Mouse (Mus musculus) hindbrain, embryonic 13.5 days (tissue): ENCODE measurements around the gene Tesmin. TPM values are rescaled to one million over a fixed set of nuclear protein-coding genes. Genes with fewer than 3 reads are reported as not detected.

Experiments used
- ATAC-seq: fragments of 200-750 bp; cut with Nextera tagmentation; 2 replicates; pipeline ENCODE4 v1.8.0; 2017; ENCODE audit warnings: moderate TSS enrichment; ENCODE audit not compliant: low FRiP score
- H3K27ac ChIP-seq: fragments of 300-500 bp; sonication (generic); 2 replicates; pipeline ENCODE4 v1.5.1; 2015; ENCODE audit warnings: inconsistent platforms, mild to moderate bottlenecking, moderate library complexity
- H3K27me3 ChIP-seq: fragments of 300-500 bp; sonication (generic); 2 replicates; pipeline ENCODE4 v1.6.1; 2015; ENCODE audit warnings: mild to moderate bottlenecking, inconsistent platforms
- H3K36me3 ChIP-seq: fragments of 300-500 bp; sonication (generic); 2 replicates; pipeline ENCODE4 v1.6.1; 2015; ENCODE audit warnings: mild to moderate bottlenecking, inconsistent platforms
- H3K4me1 ChIP-seq: fragments of 300-500 bp; sonication (generic); replicated peaks from 2 replicates; pipeline ENCODE4 v1.6.1; 2015; ENCODE audit warnings: inconsistent platforms
- H3K4me2 ChIP-seq: fragments of 300-500 bp; sonication (generic); 2 replicates; pipeline ENCODE4 v1.6.1; 2015; ENCODE audit warnings: inconsistent platforms, mild to moderate bottlenecking, moderate library complexity
- H3K4me3 ChIP-seq: fragments of 300-500 bp; sonication (generic); 2 replicates; pipeline ENCODE4 v1.5.1; 2015; ENCODE audit warnings: mild to moderate bottlenecking, inconsistent platforms
- H3K9ac ChIP-seq: fragments of 300-500 bp; sonication (generic); 2 replicates; pipeline ENCODE4 v1.6.1; 2015; ENCODE audit warnings: mild to moderate bottlenecking, inconsistent platforms
- H3K9me3 ChIP-seq: fragments of 300-500 bp; sonication (generic); 2 replicates; pipeline ENCODE4 v1.6.1; 2016; ENCODE audit warnings: inconsistent platforms
- WGBS: fragments of 180-500 bp; shearing (Covaris S2); methylation state at CpG from one replicate; pipeline ENCODE4 v1.1.7; 2015; 5-methylcytosine and 5-hydroxymethylcytosine counted together
- polyA plus RNA-seq: library from polyadenylated mRNA; unstranded; fragments of >200 nt; fragmentation: Nextera tagmentation; extraction: Ambion mirVana; gene quantifications from 2 replicates; pipeline ENCODE4 v1.2.1, GENCODE M21; 2015

Tesmin gene
- polyA plus RNA-seq, 1 experiment from 2014 or later: 0.42 TPM

DNA sequence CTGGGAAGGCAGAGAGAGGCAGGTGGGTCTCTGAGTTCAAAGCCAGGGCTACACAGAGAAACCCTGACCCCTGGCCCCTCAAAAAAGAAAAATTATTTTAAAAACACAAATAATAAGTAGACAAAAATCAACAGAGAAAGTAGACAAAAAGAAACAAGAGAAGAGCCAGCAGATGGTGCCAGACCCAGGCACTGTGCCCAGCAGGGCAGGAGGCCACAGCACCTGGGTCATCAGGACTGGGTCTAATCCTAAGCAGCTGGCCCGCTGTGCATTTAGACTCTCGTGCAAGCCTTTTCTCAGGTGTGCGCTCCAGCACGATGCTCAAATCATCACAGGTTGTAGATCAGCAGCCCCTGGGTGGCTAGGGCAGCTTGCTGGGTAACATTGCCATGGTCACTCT, 25.1 kb upstream of the Tesmin start:
- no peaks in the 10 kb centered on the region for H3K4me1 ChIP-seq
- ATAC-seq: no peak
- H3K27me3 ChIP-seq: no peaks in the 10 kb centered on the region
- H3K4me2 ChIP-seq: no peak overlapping the region
- WGBS: 93% methylated on average over 4 of the region's 4 CpGs
- H3K9ac ChIP-seq: no peak overlapping the region
- no peak overlapping the region for H3K4me3 ChIP-seq
- no peak overlapping the region for H3K27ac ChIP-seq
- peaks cover 13% of the 10 kb centered on the region; the same call in 1 of the 2 replicates for H3K36me3 ChIP-seq
- no peaks in the 10 kb centered on the region for H3K9me3 ChIP-seq

DNA sequence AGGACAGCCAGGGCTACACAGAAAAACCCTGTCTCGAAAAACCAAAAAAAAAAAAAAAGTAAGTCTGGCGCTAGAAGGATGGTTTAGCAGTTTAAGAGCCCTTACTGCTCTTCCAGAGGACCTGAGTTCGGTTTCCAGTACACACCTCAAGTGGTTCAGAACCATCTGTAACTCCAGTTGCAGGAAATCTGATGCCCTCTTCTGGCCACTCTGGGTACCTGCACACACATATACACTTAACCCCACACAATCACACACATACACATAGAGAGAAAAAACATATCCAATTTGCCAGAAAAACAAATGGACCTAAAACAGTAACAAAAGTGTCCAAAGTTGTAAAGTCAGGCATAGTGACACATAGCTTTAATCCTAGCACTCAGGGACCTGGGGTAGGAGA, 23.6 kb upstream of the Tesmin start:
- Histone ChIP-seq H3K9ac (no peak overlapping the region), H3K9me3 (no peaks in the 10 kb centered on the region), H3K4me2 (no peak overlapping the region), H3K4me3 (no peak overlapping the region), H3K4me1 (no peaks in the 10 kb centered on the region), H3K27ac (no peak overlapping the region), H3K27me3 (no peaks in the 10 kb centered on the region), H3K36me3 (peaks cover 15% of the 10 kb centered on the region; the same call in 1 of the 2 replicates)
- WGBS: 86% methylated on average over 3 of the region's 3 CpGs
- ATAC-seq: no peak

DNA sequence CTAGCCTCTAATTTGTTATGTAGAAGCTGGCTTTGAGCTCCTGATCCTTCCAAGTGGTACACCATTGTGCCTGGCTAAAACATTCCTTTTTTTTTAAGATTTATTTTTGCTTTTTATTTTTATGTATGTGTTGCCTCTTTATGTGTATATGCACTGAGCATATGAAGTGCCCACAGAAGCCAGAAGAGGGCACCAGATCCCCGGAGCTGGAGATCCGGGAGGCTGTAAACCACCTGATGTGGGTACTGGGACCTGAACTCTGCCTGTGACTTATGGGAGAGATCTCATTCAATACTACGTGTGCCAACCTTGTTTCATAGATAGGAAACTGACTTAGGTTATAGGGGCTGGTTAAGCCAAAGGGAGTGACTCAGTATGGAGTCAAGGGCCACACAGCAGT, 20.4 kb upstream of the Tesmin start:
- no peak overlapping the region for H3K4me3 ChIP-seq
- 90% methylated on average over 3 of the region's 3 CpGs for WGBS
- no peak overlapping the region for H3K27ac ChIP-seq
- no peak for ATAC-seq
- no peaks in the 10 kb centered on the region for H3K4me1 ChIP-seq
- H3K9ac ChIP-seq: no peak overlapping the region
- no peaks in the 10 kb centered on the region for H3K9me3 ChIP-seq
- H3K27me3 ChIP-seq: no peaks in the 10 kb centered on the region
- no peak overlapping the region for H3K4me2 ChIP-seq
- peaks cover 15% of the 10 kb centered on the region; the same call in 1 of the 2 replicates for H3K36me3 ChIP-seq

DNA sequence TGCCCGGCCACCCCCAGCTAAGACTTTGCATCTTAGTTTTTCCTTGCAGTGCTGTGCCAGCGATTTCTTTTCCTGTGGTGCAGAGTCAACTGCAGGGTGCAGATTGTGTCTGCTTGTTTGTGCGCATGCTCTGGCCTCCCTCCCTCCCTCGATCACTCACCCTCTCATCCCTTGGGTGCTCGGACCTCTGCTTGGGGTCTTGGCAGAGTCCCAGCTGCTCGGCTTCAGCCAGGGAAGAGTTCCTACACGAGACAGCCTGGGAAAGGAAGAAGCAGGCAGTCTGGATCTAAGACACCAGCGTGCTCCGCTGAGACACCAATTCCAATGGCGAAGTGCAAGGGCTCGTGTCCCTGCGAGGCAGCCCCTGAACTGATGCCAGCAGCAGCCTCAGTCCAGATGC, 15.3 kb upstream of the Tesmin start:
- no peaks in the 10 kb centered on the region for H3K27me3 ChIP-seq
- no peak overlapping the region for H3K4me3 ChIP-seq
- no peak overlapping the region for H3K27ac ChIP-seq
- no peaks in the 10 kb centered on the region for H3K4me1 ChIP-seq
- no peaks in the 10 kb centered on the region for H3K9me3 ChIP-seq
- H3K9ac ChIP-seq: no peak overlapping the region; the same call in 1 of the 2 replicates
- ATAC-seq: no peak
- H3K36me3 ChIP-seq: peaks cover 6% of the 10 kb centered on the region; the same call in 1 of the 2 replicates
- WGBS: 63% methylated on average over 12 of the region's 12 CpGs
- no peak overlapping the region for H3K4me2 ChIP-seq

DNA sequence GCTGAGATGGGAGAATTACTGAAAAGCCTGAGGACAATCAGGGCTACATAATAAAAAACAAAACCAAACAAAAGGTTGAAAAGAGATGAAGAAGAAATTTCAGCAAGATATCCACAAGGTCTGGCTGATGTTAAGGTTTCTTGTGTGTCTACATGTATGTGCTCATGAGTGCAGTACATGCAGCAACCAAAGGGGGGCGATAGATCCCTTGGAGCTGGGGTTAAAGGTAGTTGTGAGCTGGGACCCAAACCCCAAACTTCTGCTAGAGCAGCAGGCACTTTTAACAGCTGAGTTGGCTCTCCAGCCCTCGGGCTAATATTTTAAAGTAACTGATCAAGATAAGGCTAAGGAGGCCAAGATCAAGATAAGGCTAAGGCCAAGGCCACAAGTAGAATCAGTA, 14.6 kb upstream of the Tesmin start:
- H3K4me3 ChIP-seq: no peak overlapping the region
- no peak for ATAC-seq
- WGBS: 69% methylated on average over 2 of the region's 2 CpGs
- H3K9me3 ChIP-seq: no peaks in the 10 kb centered on the region
- H3K27ac ChIP-seq: no peak overlapping the region
- H3K4me2 ChIP-seq: no peak overlapping the region
- no peak overlapping the region for H3K9ac ChIP-seq
- no peaks in the 10 kb centered on the region for H3K36me3 ChIP-seq
- H3K27me3 ChIP-seq: no peaks in the 10 kb centered on the region
- H3K4me1 ChIP-seq: no peaks in the 10 kb centered on the region

DNA sequence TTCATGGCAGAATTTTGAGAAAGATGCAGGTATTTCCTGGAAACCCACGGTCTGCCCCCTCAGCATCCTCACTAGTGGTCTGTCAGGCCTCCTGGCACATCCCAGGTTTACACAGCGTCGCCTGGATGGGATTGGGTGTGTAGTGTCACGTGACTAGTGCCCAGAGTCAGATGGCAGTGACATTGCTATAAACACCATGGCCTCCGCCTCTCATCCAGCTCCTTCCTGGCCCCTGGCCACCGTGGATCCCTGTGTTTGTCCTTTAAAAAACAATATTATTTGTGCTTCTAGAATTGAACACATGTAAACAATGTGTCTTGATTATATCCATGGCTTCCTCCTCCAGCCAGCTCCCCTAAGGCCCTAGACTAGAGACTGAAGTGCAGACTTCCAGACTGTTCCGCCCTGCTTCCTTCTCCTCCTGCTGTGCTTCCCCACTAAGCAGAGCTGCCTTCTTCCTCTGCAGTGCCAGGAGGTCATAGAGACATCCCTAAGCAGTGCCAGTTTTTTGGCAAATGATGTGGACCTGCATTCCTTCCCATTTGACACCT, 12.6 kb upstream of the Tesmin start:
- H3K9me3 ChIP-seq: no peaks in the 10 kb centered on the region
- H3K27ac ChIP-seq: no peak overlapping the region
- no peak overlapping the region for H3K4me3 ChIP-seq
- H3K4me2 ChIP-seq: no peak overlapping the region
- H3K9ac ChIP-seq: no peak overlapping the region
- no peaks in the 10 kb centered on the region for H3K27me3 ChIP-seq
- ATAC-seq: no peak
- WGBS: 72% methylated on average over 7 of the region's 7 CpGs
- H3K4me1 ChIP-seq: no peaks in the 10 kb centered on the region
- 0 out of 2 replicates have a peak, but pooled peaks cover 4% of the 10 kb centered on the region for H3K36me3 ChIP-seq

DNA sequence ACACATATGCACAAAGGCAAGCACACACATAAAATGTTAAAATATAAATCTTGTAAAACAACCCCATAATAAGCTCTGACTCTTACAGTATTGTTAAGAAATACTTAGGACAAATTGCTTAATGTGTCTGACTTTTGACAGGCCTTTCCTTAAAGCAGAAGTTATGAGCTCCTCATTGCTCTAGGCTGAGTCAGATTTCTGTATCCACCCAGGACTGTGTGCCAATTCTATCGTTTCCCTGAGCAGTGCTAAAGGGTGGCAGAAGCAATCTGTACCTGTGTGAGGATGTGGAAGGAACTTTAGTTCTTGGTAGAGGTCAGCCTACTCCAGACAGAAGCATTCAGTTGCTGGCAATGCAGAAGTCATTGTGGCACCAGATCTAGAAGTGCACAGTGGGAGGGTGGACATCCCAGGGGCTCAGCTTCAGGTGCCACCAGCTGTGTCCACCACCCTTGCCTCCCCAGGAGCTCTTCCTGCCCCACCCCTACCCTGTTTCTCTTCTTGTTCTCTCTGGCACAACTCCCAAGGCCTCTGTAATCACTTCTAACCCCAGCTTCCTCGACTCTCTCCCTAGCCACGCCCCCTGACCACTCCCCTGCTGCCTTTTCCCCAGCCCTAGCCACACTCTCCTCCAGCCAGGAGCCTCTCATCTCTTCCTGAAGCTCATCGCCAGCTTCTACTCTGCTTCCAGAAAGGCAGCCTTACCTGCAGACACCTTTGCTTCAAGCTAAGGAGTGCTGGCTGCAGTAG, 11.5 kb upstream of the Tesmin start:
- Histone ChIP-seq H3K9me3 (no peaks in the 10 kb centered on the region), H3K36me3 (0 out of 2 replicates have a peak, but pooled peaks cover 4% of the 10 kb centered on the region), H3K4me2 (no peak overlapping the region), H3K9ac (no peak overlapping the region), H3K4me3 (no peak overlapping the region), H3K27ac (no peak overlapping the region), H3K27me3 (no peaks in the 10 kb centered on the region), H3K4me1 (no peaks in the 10 kb centered on the region)
- 40% methylated on average over 4 of the region's 4 CpGs for WGBS
- no peak for ATAC-seq

DNA sequence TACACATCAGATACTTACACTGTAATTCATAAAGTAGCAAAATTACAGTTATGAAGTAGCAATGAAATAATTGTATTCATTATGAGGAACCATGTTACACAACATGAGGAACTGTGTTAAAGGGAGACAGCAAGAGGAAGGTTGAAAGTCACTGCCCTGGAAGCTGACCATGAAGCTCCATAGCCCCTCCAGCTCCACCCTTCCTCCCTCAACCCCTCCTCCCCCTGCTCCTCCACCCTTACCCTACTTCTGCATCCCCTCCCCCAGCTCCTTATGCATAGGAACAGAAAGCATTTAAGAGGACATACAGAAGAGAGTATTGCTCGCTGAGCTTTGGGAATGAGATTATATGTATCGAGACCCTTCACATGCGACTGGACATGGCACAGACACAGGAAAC, 10.0 kb upstream of the Tesmin start:
- 94% methylated on average over 3 of the region's 3 CpGs for WGBS
- no peaks in the 10 kb centered on the region for H3K4me1 ChIP-seq
- H3K4me3 ChIP-seq: no peak overlapping the region
- H3K27me3 ChIP-seq: no peaks in the 10 kb centered on the region
- H3K4me2 ChIP-seq: no peak overlapping the region
- 0 out of 2 replicates have a peak, but pooled peaks cover 4% of the 10 kb centered on the region for H3K36me3 ChIP-seq
- H3K9me3 ChIP-seq: no peaks in the 10 kb centered on the region
- H3K9ac ChIP-seq: no peak overlapping the region
- no peak overlapping the region for H3K27ac ChIP-seq
- ATAC-seq: no peak

DNA sequence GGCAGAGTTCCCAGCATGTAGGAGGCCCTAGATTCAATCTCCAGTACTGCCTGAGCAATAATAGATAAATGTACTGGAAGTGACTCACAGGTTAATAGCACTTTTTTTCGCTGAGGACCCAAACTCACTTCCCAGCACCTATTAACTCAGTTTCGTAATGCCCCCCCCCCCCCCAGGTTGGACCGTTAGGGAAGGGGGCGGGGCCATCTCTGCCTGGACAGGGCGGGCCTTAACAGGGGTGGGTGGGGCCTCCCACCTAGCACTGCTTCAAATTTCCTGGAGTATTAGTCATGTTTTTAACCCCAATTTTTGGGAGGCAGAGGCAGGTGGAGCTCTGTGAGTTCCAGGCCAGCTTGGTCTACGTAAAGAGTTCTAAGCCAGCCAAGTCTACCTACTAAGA, 596 bp upstream of the Tesmin start:
- ATAC-seq: peak; percentile 11; the same call in 1 of the 2 replicates

DNA sequence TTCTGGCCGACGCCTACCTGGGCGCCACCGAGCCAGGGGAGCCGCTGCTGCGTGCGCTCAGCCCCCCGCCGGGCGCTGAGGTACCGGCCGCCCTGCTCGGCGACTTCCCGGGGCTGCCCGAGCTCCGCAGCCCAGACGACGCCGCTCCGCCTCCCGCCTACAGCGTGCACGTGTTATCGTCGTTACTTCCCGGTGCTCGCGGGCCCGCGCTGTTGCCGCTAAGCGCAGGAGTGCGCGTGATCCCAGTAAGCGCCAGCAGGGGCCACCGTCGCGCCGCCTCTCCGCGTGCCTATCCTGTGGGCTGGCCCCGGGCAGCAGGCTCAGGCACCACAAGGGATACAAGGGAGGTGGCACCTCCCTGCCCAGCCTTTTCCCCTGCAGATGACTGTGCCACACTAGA, 432 bp downstream of the Tesmin start:
- WGBS: 1% methylated on average over 31 of the region's 43 CpGs
- Histone ChIP-seq H3K27me3 (0 out of 2 replicates have a peak, but pooled peaks cover 22% of the 10 kb centered on the region), H3K36me3 (0 out of 2 replicates have a peak, but pooled peaks cover 3% of the 10 kb centered on the region), H3K4me3 (peak overlapping the region; percentile 49), H3K9ac (peak overlapping the region; percentile 71), H3K4me2 (peak overlapping the region; percentile 78), H3K9me3 (0 out of 2 replicates have a peak, but pooled peaks cover 3% of the 10 kb centered on the region), H3K27ac (peak overlapping the region; percentile 30; the same call in 1 of the 2 replicates), H3K4me1 (peaks cover 8% of the 10 kb centered on the region)
- ATAC-seq: peak; percentile 92

More for the DNA sequence above, 596 bp upstream of the Tesmin start:
- no peak overlapping the region for H3K27ac ChIP-seq
- 0 out of 2 replicates have a peak, but pooled peaks cover 22% of the 10 kb centered on the region for H3K27me3 ChIP-seq
- 69% methylated on average over 6 of the region's 6 CpGs for WGBS
- H3K4me2 ChIP-seq: no peak overlapping the region
- no peak overlapping the region for H3K9ac ChIP-seq
- peaks cover 8% of the 10 kb centered on the region; the same call in 1 of the 2 replicates for H3K4me1 ChIP-seq
- 0 out of 2 replicates have a peak, but pooled peaks cover 6% of the 10 kb centered on the region for H3K36me3 ChIP-seq
- 0 out of 2 replicates have a peak, but pooled peaks cover 3% of the 10 kb centered on the region for H3K9me3 ChIP-seq
- no peak overlapping the region for H3K4me3 ChIP-seq

DNA sequence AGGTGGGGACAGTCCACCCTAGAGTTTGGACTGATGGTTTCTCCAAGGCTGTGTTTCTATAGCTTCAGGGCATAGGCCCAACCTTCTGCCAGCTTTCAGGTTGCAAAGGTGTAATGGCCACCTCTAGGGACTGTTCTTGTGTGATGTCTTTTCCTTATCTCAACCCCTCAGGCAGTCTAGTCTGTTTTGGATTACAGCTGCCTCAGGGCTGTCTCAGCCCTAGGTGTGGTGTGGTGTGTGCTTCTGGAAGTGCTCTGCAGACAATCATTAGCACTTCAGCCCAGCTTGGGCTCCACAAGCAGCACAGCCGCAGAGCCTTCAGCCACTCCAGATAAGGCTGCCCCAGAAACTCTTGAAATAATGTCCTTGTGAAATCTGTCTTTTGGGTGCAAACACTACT, 3.7 kb downstream of the Tesmin start:
- Histone ChIP-seq H3K27me3 (0 out of 2 replicates have a peak, but pooled peaks cover 16% of the 10 kb centered on the region), H3K4me1 (peaks cover 8% of the 10 kb centered on the region), H3K4me3 (no peak overlapping the region), H3K27ac (no peak overlapping the region), H3K36me3 (no peaks in the 10 kb centered on the region), H3K4me2 (no peak overlapping the region), H3K9ac (no peak overlapping the region), H3K9me3 (0 out of 2 replicates have a peak, but pooled peaks cover 3% of the 10 kb centered on the region)
- WGBS: 93% methylated on average over 1 of the region's 1 CpGs
- no peak for ATAC-seq

DNA sequence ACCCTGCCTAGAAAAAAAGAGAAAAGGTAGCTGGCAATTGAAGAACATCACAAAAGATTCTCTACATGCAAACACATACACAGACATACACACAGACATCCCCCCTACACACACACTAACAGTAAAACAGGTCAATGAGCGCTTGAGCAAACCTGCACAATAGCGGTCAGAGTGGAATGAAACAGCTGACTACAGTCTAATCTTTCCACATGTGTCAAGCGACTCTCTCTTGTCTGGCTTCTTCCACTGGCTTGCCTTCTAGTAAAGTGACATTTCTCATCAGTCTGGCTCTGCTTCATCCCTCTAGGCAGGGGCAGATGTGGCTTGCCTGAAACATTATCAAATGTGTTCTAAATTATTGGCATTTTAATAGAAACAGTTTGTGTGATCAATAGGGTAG, 5.6 kb downstream of the Tesmin start:
- Histone ChIP-seq H3K9ac (no peak overlapping the region), H3K27ac (no peak overlapping the region), H3K27me3 (0 out of 2 replicates have a peak, but pooled peaks cover 12% of the 10 kb centered on the region), H3K4me1 (peaks cover 2% of the 10 kb centered on the region), H3K4me2 (no peak overlapping the region), H3K9me3 (0 out of 2 replicates have a peak, but pooled peaks cover 3% of the 10 kb centered on the region), H3K36me3 (no peaks in the 10 kb centered on the region), H3K4me3 (no peak overlapping the region)
- no peak for ATAC-seq
- WGBS: 86% methylated on average over 3 of the region's 3 CpGs
